Mouse (Mus musculus) heart, embryonic 16.5 days (tissue): ENCODE measurements around the gene Tprkb. TPM values are rescaled to one million over a fixed set of nuclear protein-coding genes. Genes with fewer than 3 reads are reported as not detected.
"Not testable (repeated sequence)": the region's sequence is repeated elsewhere in the genome, so short reads cannot be mapped to it uniquely, and the experiment has no call there.

Experiments
- ATAC-seq: fragments of 200-750 bp; cut with Nextera tagmentation; replicated peaks from 2 replicates; pipeline ENCODE4 v1.8.0; 2017; ENCODE audit warnings: moderate number of reproducible peaks; ENCODE audit not compliant: insufficient read depth, low FRiP score; ENCODE audit errors: extremely low read depth
- H3K27ac ChIP-seq: fragments of 300-500 bp; sonication (generic); 2 replicates; pipeline ENCODE4 v1.5.1; 2014; ENCODE audit warnings: mild to moderate bottlenecking, low read length, control low read depth, moderate library complexity
- H3K27me3 ChIP-seq: fragments of 300-500 bp; sonication (generic); 2 replicates; pipeline ENCODE4 v1.6.1; 2014; ENCODE audit warnings: low read length, mixed read lengths; ENCODE audit not compliant: control insufficient read depth, insufficient read depth
- H3K36me3 ChIP-seq: fragments of 300-500 bp; sonication (generic); 2 replicates; pipeline ENCODE4 v1.6.1; 2014; ENCODE audit not compliant: control insufficient read depth, insufficient read depth
- H3K4me1 ChIP-seq: fragments of 300-500 bp; sonication (generic); 2 replicates; pipeline ENCODE4 v1.6.1; 2014; ENCODE audit warnings: low read length, mixed read lengths; ENCODE audit not compliant: control insufficient read depth, insufficient read depth
- H3K4me2 ChIP-seq: fragments of 300-500 bp; sonication (generic); 2 replicates; pipeline ENCODE4 v1.6.1; 2014; ENCODE audit warnings: low read depth, mild to moderate bottlenecking, control low read depth, low read length
- H3K4me3 ChIP-seq: fragments of 300-500 bp; sonication (generic); 2 replicates; pipeline ENCODE4 v1.5.1; 2014; ENCODE audit warnings: mild to moderate bottlenecking, control low read depth, low read length
- H3K9ac ChIP-seq: fragments of 300-500 bp; sonication (generic); 2 replicates; pipeline ENCODE4 v1.6.1; 2014; ENCODE audit warnings: low read length, control low read depth
- H3K9me3 ChIP-seq: fragments of 300-500 bp; sonication (generic); replicated peaks from 2 replicates; pipeline ENCODE4 v1.6.1; 2016; ENCODE audit warnings: low read length; ENCODE audit not compliant: control insufficient read depth
- WGBS: fragments of 180-500 bp; shearing (Covaris S2); extraction: QIAGEN DNeasy Blood & Tissue Kit; methylation state at CpG from one replicate; pipeline ENCODE4 v1.1.7; 2014; 5-methylcytosine and 5-hydroxymethylcytosine counted together
- polyA plus RNA-seq: library from polyadenylated mRNA; unstranded; fragments of >200 nt; fragmentation: Nextera tagmentation; extraction: Ambion mirVana; gene quantifications from 2 replicates; pipeline ENCODE4 v1.2.1, GENCODE M21; 2015

Gene Tprkb
- polyA plus RNA-seq, 1 experiment from 2014 or later = 20.8 TPM

- Histone ChIP-seq H3K9ac (no peak overlapping the region), H3K4me1 (peaks cover 13% of the 10 kb centered on the region), H3K27ac (no peak overlapping the region), H3K4me3 (no peak overlapping the region), H3K36me3 (no peaks in the 10 kb centered on the region), H3K27me3 (peaks cover 3% of the 10 kb centered on the region; the same call in 1 of the 2 replicates), H3K4me2 (no peak overlapping the region), H3K9me3 (peaks cover 5% of the 10 kb centered on the region)
- 73% methylated on average over 1 of the region's 1 CpGs for WGBS
- no peak for ATAC-seq
Measured at GRCm38 (mm10) chr6:85975761-85976160, 64.1 kb downstream of the Tprkb start.

DNA sequence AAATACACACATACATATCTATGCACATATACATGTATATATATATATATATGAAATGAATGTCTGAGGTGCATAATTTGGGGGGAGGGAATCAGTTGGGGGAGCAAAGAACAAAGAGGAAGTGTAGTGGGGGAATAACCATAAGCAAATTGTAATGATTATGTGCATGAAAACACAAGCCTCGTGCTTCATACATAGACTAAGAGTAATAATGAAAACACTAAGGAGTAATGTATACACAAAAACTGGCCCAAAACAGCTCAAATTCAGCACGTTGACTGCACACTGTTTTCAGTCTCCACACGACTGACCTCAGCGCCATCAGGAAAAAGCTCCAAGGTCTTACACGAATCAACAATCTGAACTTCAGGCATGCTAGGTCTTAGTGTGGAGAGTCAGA lies 64.6 kb downstream of the Tprkb start:
- no peak overlapping the region for H3K27ac ChIP-seq
- H3K36me3 ChIP-seq = no peaks in the 10 kb centered on the region
- no peak for ATAC-seq
- peaks cover 5% of the 10 kb centered on the region for H3K9me3 ChIP-seq
- no peak overlapping the region for H3K9ac ChIP-seq
- peaks cover 13% of the 10 kb centered on the region for H3K4me1 ChIP-seq
- H3K27me3 ChIP-seq = peaks cover 3% of the 10 kb centered on the region; the same call in 1 of the 2 replicates
- no peak overlapping the region for H3K4me3 ChIP-seq
- 81% methylated on average over 5 of the region's 5 CpGs for WGBS
- H3K4me2 ChIP-seq = no peak overlapping the region

DNA sequence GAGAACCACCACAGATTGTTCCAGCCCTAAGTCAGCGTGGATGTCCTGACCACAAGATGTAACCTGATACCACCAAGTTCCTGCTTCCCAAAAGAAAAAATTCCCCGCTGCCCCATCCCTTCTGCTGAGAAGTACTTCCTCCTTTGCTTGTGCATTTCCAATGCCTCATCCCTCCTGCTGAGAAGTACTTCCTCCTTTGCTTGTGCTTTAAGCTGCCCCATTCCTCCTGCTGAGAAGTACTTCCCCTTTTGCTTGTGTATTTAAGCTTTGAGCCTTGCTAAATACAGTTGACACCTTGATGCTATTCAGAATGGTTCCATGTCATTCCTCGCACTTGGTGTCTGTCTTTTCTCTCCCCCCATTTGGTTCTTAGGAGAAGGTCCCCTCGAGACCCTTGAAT lies 67.1 kb downstream of the Tprkb start:
- not testable (repeated sequence) for H3K36me3 ChIP-seq, H3K9me3 ChIP-seq, H3K4me3 ChIP-seq, H3K9ac ChIP-seq, ATAC-seq, H3K27ac ChIP-seq, H3K4me2 ChIP-seq, H3K4me1 ChIP-seq, H3K27me3 ChIP-seq
- WGBS = 65% methylated on average over 4 of the region's 4 CpGs

Other genes starting within 250 kb of the Tprkb start
- not detected in 2 replicates for gene Nat8f7, start 198.7 kb upstream of the Tprkb start, polyA plus RNA-seq
- gene Nat8f3, start 146.1 kb upstream of the Tprkb start, polyA plus RNA-seq = not detected in 2 replicates
- not detected in 2 replicates for gene Nat8f6, start 90.9 kb upstream of the Tprkb start, polyA plus RNA-seq
- gene Nat8f5, start 90.9 kb upstream of the Tprkb start, polyA plus RNA-seq = not detected in 2 replicates
- 0.13 TPM in 1 of 2 replicates, not detected in the other for gene Nat8, start 79.8 kb upstream of the Tprkb start, polyA plus RNA-seq
- not detected in 2 replicates for gene Nat8f2, start 42.7 kb upstream of the Tprkb start, polyA plus RNA-seq
- gene Nat8f4, start 7.0 kb upstream of the Tprkb start, polyA plus RNA-seq = 2.1 and 2.9 TPM in 2 replicates
- gene Nat8f1, start 3.8 kb downstream of the Tprkb start, polyA plus RNA-seq = 4.6 and 6.5 TPM in 2 replicates
- 40.2 and 54.6 TPM in 2 replicates for gene Dusp11, start 49.8 kb downstream of the Tprkb start, polyA plus RNA-seq
- not detected in 2 replicates for gene Figla, start 104.3 kb downstream of the Tprkb start, polyA plus RNA-seq
- 1.7 and 2.2 TPM in 2 replicates for gene Add2, start 116.8 kb downstream of the Tprkb start, polyA plus RNA-seq